Mouse (Mus musculus) MEL (cell line): ENCODE data around the gene Naa35. TPM values are rescaled to one million over a fixed set of nuclear protein-coding genes. Genes with fewer than 3 reads are reported as not detected.

Experiments
- DNase-seq: peaks from one replicate; pipeline ENCODE4 v3.0.0; 2011; ENCODE audit warnings: low read depth, low spot score
- H3K27ac ChIP-seq: 2 replicates; pipeline ENCODE4 v1.5.1; 2012; ENCODE audit warnings: low read depth, mild to moderate bottlenecking, control low read depth, low read length, moderate library complexity; ENCODE audit not compliant: control insufficient read depth
- H3K27me3 ChIP-seq, 2 experiments: fragments of 150-350 bp in 1 of 2; sonication (generic) in 1 of 2; 2 replicates each; pipeline ENCODE4 v1.6.1; 2012; ENCODE audit warnings: low read length in 2 of 2, mild to moderate bottlenecking in 2 of 2, improper control_type of control experiment in 1 of 2, moderate library complexity in 1 of 2; ENCODE audit not compliant: insufficient read depth in 2 of 2, control insufficient read depth in 1 of 2
- H3K36me3 ChIP-seq, 2 experiments: 2 replicates each; pipeline ENCODE4 v1.6.1; 2012 to 2014; ENCODE audit warnings: low read length in 2 of 2, improper control_type of control experiment in 1 of 2, inconsistent platforms in 1 of 2, mild to moderate bottlenecking in 1 of 2; ENCODE audit not compliant: insufficient read depth in 2 of 2, control insufficient read depth in 1 of 2
- H3K4me1 ChIP-seq, 2 experiments: fragments of 150-350 bp in 1 of 2; sonication (generic) in 1 of 2; 2 replicates each; pipeline ENCODE4 v1.6.1; 2012; ENCODE audit warnings: low read length in 2 of 2, improper control_type of control experiment in 1 of 2, mild to moderate bottlenecking in 1 of 2; ENCODE audit not compliant: insufficient read depth in 2 of 2, control insufficient read depth in 1 of 2
- H3K4me3 ChIP-seq, 2 experiments: fragments of 150-350 bp in 1 of 2; sonication (generic) in 1 of 2; 2 replicates each; pipeline ENCODE4 v1.5.1; 2012; ENCODE audit warnings: low read depth in 2 of 2, low read length in 2 of 2, mild to moderate bottlenecking in 2 of 2, moderate library complexity in 2 of 2, control low read depth in 1 of 2, improper control_type of control experiment in 1 of 2; ENCODE audit not compliant: control insufficient read depth in 1 of 2, insufficient read depth in 1 of 2
- H3K79me2 ChIP-seq: 2 replicates; pipeline ENCODE4 v1.6.1; 2012; ENCODE audit warnings: mild to moderate bottlenecking, low read length, moderate library complexity; ENCODE audit not compliant: control insufficient read depth, poor library complexity, insufficient read depth
- H3K9ac ChIP-seq: 2 replicates; pipeline ENCODE4 v1.6.1; 2012; ENCODE audit warnings: low read depth, mild to moderate bottlenecking, control low read depth, low read length, moderate library complexity; ENCODE audit not compliant: control insufficient read depth, poor library complexity, severe bottlenecking
- H3K9me3 ChIP-seq: fragments of 150-350 bp; sonication (generic); replicated peaks from 2 replicates; pipeline ENCODE4 v1.6.1; 2012; ENCODE audit warnings: mild to moderate bottlenecking, low read length, improper control_type of control experiment, moderate library complexity; ENCODE audit not compliant: insufficient read depth
- BHLHE40 ChIP-seq: IDR thresholded peaks from 2 replicates; pipeline ENCODE4 v1.6.1; 2012; ENCODE audit warnings: low read depth, mild to moderate bottlenecking, inconsistent platforms, low read length, improper control_type of control experiment, borderline replicate concordance
- CHD1 ChIP-seq: IDR thresholded peaks from 2 replicates; pipeline ENCODE4 v1.6.1; 2012; ENCODE audit warnings: low read depth, mild to moderate bottlenecking, inconsistent platforms, low read length, improper control_type of control experiment
- CTCF ChIP-seq, 3 experiments: IDR thresholded peaks in 2 of 3; conservative IDR thresholded peaks in 1 of 3; 2 replicates each; pipeline ENCODE4 v1.5.1; 2011 to 2012; ENCODE audit warnings: low read length in 3 of 3, low read depth in 2 of 3, mild to moderate bottlenecking in 2 of 3, improper control_type of control experiment in 1 of 3, inconsistent platforms in 1 of 3, mixed read lengths in 1 of 3, moderate library complexity in 1 of 3; ENCODE audit not compliant: control insufficient read depth in 1 of 3, insufficient read depth in 1 of 3, poor library complexity in 1 of 3, severe bottlenecking in 1 of 3
- EP300 ChIP-seq, 2 experiments: IDR thresholded peaks; 2 replicates each; pipeline ENCODE4 v1.6.1; 2011; ENCODE audit warnings: improper control_type of control experiment in 2 of 2, low read length in 2 of 2, low read depth in 1 of 2, mild to moderate bottlenecking in 1 of 2
- JUND ChIP-seq: IDR thresholded peaks from 2 replicates; pipeline ENCODE4 v1.6.1; 2011; ENCODE audit warnings: low read depth, mild to moderate bottlenecking, improper control_type of control experiment, low read length
- MAZ ChIP-seq: IDR thresholded peaks from 2 replicates; pipeline ENCODE4 v1.6.1; 2012; ENCODE audit warnings: low read depth, mild to moderate bottlenecking, inconsistent platforms, low read length, improper control_type of control experiment
- MEF2A ChIP-seq: IDR thresholded peaks from 2 replicates; pipeline ENCODE4 v1.6.1; 2014; ENCODE audit warnings: low read depth, mild to moderate bottlenecking, inconsistent platforms, low read length, improper control_type of control experiment; ENCODE audit not compliant: poor library complexity, insufficient replicate concordance, severe bottlenecking; ENCODE audit errors: extremely low read depth
- MXI1 ChIP-seq: IDR thresholded peaks from 2 replicates; pipeline ENCODE4 v1.6.1; 2011; ENCODE audit warnings: mild to moderate bottlenecking, low read depth, low read length, improper control_type of control experiment
- MYB ChIP-seq: IDR thresholded peaks from 2 replicates; pipeline ENCODE4 v1.6.1; 2011; ENCODE audit warnings: mild to moderate bottlenecking, low read depth, low read length, improper control_type of control experiment
- MYC ChIP-seq: IDR thresholded peaks from 2 replicates; pipeline ENCODE4 v1.6.1; 2011; ENCODE audit warnings: low read depth, mild to moderate bottlenecking, low read length, improper control_type of control experiment, moderate library complexity
- NELFE ChIP-seq: IDR thresholded peaks from 2 replicates; pipeline ENCODE4 v1.6.1; 2011; ENCODE audit warnings: low read depth, low read length, improper control_type of control experiment
- NRF1 ChIP-seq: IDR thresholded peaks from 2 replicates; pipeline ENCODE4 v1.6.1; 2014; ENCODE audit warnings: low read depth, mild to moderate bottlenecking, inconsistent platforms, low read length, improper control_type of control experiment, moderate library complexity; ENCODE audit not compliant: poor library complexity, insufficient read depth, severe bottlenecking
- POLR2A ChIP-seq, 2 experiments: IDR thresholded peaks; 2 replicates each; pipeline ENCODE4 v1.6.1; 2011 to 2012; ENCODE audit warnings: low read length in 2 of 2, mild to moderate bottlenecking in 2 of 2, control low read depth in 1 of 2, improper control_type of control experiment in 1 of 2, low read depth in 1 of 2, moderate library complexity in 1 of 2; ENCODE audit not compliant: control insufficient read depth in 1 of 2, insufficient read depth in 1 of 2, poor library complexity in 1 of 2
- RAD21 ChIP-seq: IDR thresholded peaks from 2 replicates; pipeline ENCODE4 v1.6.1; 2011; ENCODE audit warnings: mild to moderate bottlenecking, low read depth, low read length, improper control_type of control experiment
- SMC3 ChIP-seq: IDR thresholded peaks from 2 replicates; pipeline ENCODE4 v1.6.1; 2011; ENCODE audit warnings: low read depth, low read length, improper control_type of control experiment
- TCF12 ChIP-seq: IDR thresholded peaks from 2 replicates; pipeline ENCODE4 v1.6.1; 2014; ENCODE audit warnings: low read depth, mild to moderate bottlenecking, inconsistent platforms, low read length, improper control_type of control experiment, moderate library complexity
- USF1 ChIP-seq: IDR thresholded peaks from 2 replicates; pipeline ENCODE4 v1.6.1; 2014; ENCODE audit warnings: low read depth, mild to moderate bottlenecking, inconsistent platforms, low read length, improper control_type of control experiment, moderate library complexity
- USF2 ChIP-seq, 2 experiments: IDR thresholded peaks; 2 replicates each; pipeline ENCODE4 v1.6.1; 2011 to 2012; ENCODE audit warnings: improper control_type of control experiment in 2 of 2, low read length in 2 of 2, borderline replicate concordance in 1 of 2, inconsistent platforms in 1 of 2, low read depth in 1 of 2, mild to moderate bottlenecking in 1 of 2; ENCODE audit not compliant: insufficient read depth in 1 of 2
- ZC3H11A ChIP-seq: IDR thresholded peaks from 2 replicates; pipeline ENCODE4 v1.6.1; 2012; ENCODE audit warnings: low read depth, mild to moderate bottlenecking, inconsistent platforms, low read length, improper control_type of control experiment
- ZNF384 ChIP-seq: IDR thresholded peaks from 2 replicates; pipeline ENCODE4 v1.6.1; 2012; ENCODE audit warnings: low read depth, mild to moderate bottlenecking, inconsistent platforms, low read length, improper control_type of control experiment
- polyA plus RNA-seq, 2 experiments: library from polyadenylated mRNA; stranded (reverse) in 1 of 2; unstranded in 1 of 2; fragments of >175 nt in 1 of 2; fragments of >200 nt in 1 of 2; gene quantifications; 2 replicates each; pipeline versions ENCODE4 v1.2.1 to v1.2.4; 2012; ENCODE audit warnings: low replicate concordance in 2 of 2, low read depth in 1 of 2; ENCODE audit not compliant: insufficient read length in 2 of 2, insufficient read depth in 1 of 2, missing spikeins in 1 of 2
- total RNA-seq: library from RNA; depleted of rRNA; stranded (reverse); fragments of 300-350 nt; gene quantifications from 2 replicates; pipeline ENCODE4 v1.2.3, GENCODE M21; 2012

The Naa35 gene
- total and polyA plus RNA-seq, 3 experiments, result 19.5 to 44.4 TPM; not detected in 1

DNA sequence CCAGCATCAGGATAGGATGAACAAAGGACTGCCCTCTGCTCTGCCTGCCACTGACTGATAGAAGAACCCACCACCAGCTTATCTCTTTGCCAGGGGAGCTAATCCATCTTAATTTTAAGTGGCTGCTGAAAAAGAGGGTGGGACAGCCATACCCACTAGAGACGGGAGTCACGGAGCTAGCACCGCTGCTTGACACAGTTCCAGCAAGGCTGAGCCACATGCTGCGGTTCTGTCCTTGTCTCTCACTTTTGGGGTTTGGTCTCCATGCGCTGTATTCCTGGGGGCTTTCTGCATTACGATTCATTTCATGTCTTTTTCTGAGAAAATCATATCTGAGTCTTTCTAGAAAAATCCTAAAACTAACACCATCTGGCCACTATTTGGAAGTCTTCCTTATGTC is 14.0 kb upstream of the Naa35 start:
- Histone ChIP-seq H3K27me3 (no peaks in the 10 kb centered on the region), H3K9ac (no peak overlapping the region), H3K27ac (no peak overlapping the region), H3K79me2 (no peaks in the 10 kb centered on the region), H3K4me1 (peaks cover 0 to 3% of the 10 kb centered on the region in 2 experiments; a peak in 2 of 4 replicates), H3K4me3 (no peak overlapping the region), H3K9me3 (no peaks in the 10 kb centered on the region), H3K36me3 (no peaks in the 10 kb centered on the region)
- DNase-seq, result no peak
- TF ChIP-seq BHLHE40 (no peak), MEF2A (no peak)

DNA sequence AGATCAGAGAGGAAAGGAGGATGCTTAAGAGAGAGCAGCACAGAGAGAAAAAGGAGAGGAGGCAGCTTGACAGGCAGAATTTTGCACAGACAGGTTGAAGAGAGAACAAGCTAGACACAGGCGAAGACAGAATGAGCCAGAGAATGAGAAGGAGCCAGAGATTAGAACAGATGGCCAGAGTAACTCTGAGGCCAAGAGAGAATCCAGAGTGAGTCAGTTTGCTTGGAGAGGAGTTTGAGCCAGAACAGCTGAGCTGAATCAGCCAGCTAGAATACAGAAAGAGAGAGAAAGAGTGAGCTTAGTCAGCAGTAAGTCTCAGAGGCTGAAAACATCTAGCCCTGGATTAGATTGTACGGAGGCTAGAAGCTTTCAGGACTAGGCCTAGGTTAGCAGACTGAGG is 12.5 kb upstream of the Naa35 start:
- TF ChIP-seq POLR2A (IDR thresholded peaks at IDR 0.05; ENCODE audit: control insufficient read depth in 1 of 2, insufficient read depth in 1 of 2, low read depth in 1 of 2, low read length in 2 of 2, poor library complexity in 1 of 2), result no peak
- TF ChIP-seq NELFE, result no peak
- TF ChIP-seq EP300 (IDR thresholded peaks at IDR 0.05; ENCODE audit: low read depth in 1 of 2, low read length in 2 of 2), result no peak
- no peak for TF ChIP-seq USF2 (IDR thresholded peaks at IDR 0.05; ENCODE audit: borderline replicate concordance in 1 of 2, insufficient read depth in 1 of 2, low read depth in 1 of 2, low read length in 2 of 2)
- no peak overlapping the region for H3K4me3 ChIP-seq
- no peaks in the 10 kb centered on the region for H3K79me2 ChIP-seq
- no peak for DNase-seq
- no peak overlapping the region for H3K27ac ChIP-seq
- no peaks in the 10 kb centered on the region for H3K36me3 ChIP-seq
- H3K9me3 ChIP-seq, result no peaks in the 10 kb centered on the region
- H3K27me3 ChIP-seq, result no peaks in the 10 kb centered on the region
- no peak overlapping the region for H3K9ac ChIP-seq
- peaks cover 0 to 2% of the 10 kb centered on the region in 2 experiments; a peak in 2 of 4 replicates for H3K4me1 ChIP-seq

DNA sequence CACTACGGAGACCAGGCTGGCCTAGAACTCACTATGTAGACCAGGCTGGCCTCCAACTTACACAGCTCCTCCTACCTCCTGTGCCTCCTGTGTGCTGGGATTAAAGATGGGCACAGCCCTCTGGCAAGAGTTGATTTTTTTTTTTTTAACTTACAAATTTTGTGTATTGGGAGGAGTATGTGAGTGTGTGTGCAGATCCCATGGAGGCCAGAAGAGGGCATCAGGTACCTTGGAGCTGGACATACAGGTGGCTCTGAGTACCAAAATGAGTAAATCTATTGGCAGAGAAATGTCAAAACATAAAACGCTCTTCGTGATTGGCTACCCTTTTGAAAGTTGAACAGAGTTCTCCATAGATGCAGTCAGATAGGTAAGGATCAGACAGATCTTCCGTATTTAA is 4.1 kb upstream of the Naa35 start:
- peaks cover 7% of the 10 kb centered on the region for H3K79me2 ChIP-seq
- H3K4me3 ChIP-seq, result no peak overlapping the region
- peaks cover 3% of the 10 kb centered on the region in 2 experiments; a peak in 3 of 4 replicates for H3K4me1 ChIP-seq
- H3K36me3 ChIP-seq, result peaks cover 0 to 3% of the 10 kb centered on the region in 2 experiments; a peak in 2 of 4 replicates
- peak; percentile 53 for DNase-seq
- H3K27ac ChIP-seq, result no peak overlapping the region
- H3K27me3 ChIP-seq, result no peaks in the 10 kb centered on the region
- no peak for TF ChIP-seq JUND
- TF ChIP-seq CHD1, result no peak
- no peak for TF ChIP-seq MXI1
- TF ChIP-seq NELFE, result no peak
- peak; percentile 41 for TF ChIP-seq RAD21
- TF ChIP-seq POLR2A (IDR thresholded peaks at IDR 0.05; ENCODE audit: control insufficient read depth in 1 of 2, insufficient read depth in 1 of 2, low read depth in 1 of 2, low read length in 2 of 2, poor library complexity in 1 of 2), result no peak
- TF ChIP-seq CTCF (IDR thresholded peaks at IDR 0.05 in 2 of 3, conservative IDR thresholded peaks at IDR 0.05 in 1 of 3; ENCODE audit: control insufficient read depth in 1 of 3, insufficient read depth in 1 of 3, low read depth in 2 of 3, low read length in 3 of 3, poor library complexity in 1 of 3, severe bottlenecking in 1 of 3), result peak; percentile 30 to 47 (median 32); a peak in 4 of 6 replicates
- TF ChIP-seq NRF1, result no peak
- no peak for TF ChIP-seq TCF12
- TF ChIP-seq BHLHE40, result no peak
- peak; percentile 43 for TF ChIP-seq SMC3
- TF ChIP-seq USF1, result no peak
- TF ChIP-seq MYC, result no peak
- no peak for TF ChIP-seq MAZ
- no peak for TF ChIP-seq MYB
- peak; percentile 57; the same call in 1 of the 2 replicates for TF ChIP-seq ZNF384
- peak; percentile 33 for TF ChIP-seq ZC3H11A
- no peaks in the 10 kb centered on the region for H3K9me3 ChIP-seq
- no peak overlapping the region for H3K9ac ChIP-seq
